8 mouse cellular contexts compared by ENCODE assay signal in the genomic region with DNA sequence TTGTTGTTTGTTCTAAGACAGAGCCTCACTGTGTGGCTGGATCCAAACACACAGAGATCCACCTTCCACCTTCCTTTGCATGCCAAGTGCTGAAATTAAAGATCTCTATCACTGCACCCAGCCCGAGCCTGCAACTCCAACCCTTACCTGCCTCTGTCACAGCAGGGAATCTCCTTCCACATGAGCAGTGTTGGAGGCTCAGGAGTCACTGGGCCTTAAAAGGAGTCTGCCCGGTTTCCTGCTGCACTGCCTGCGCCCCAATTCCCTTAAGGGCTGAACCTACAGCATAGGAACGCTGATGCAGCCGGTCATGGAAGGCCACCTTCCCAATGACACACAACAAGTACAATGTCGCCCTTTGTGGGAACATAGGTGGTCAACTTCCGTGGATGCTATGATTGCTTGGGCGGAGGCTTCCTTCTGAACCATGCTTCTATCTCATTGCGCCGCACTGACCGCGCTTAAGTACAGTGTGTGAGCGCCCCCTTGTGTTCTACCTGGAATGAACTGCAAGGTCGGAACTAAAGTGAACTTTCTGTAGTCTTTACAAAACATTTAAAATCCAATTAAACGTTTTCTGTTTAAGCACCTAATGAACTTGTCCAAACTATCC. TPM values are rescaled to one million over a fixed set of nuclear protein-coding genes. Genes with fewer than 3 reads are reported as not detected.
DNase-seq lines count a peak whose midpoint lies in the region; ATAC-seq lines count a peak whose summit lies in the region.

No protein-coding gene starts in this region.

- H3K4me3 ChIP-seq in hindbrain, embryonic 15.5 days: peak overlapping the region; percentile 29

- DNase-seq in T-cell, adult 2 months (ENCODE audit: low spot score): peak; percentile 60
- peak; percentile 87 to 90 for DNase-seq in cerebellum, postnatal 14 days
- peak; percentile 77 to 82 for DNase-seq in frontal cortex, postnatal 36 days (ENCODE audit: low spot score in 2 of 2)
- peak; percentile 53 to 89 for DNase-seq in layer of hippocampus, postnatal 25 days (ENCODE audit: extremely low spot score in 1 of 2, low spot score in 1 of 2)
- peak; percentile 84 to 90 for DNase-seq in right cerebral cortex, adult 2 months (ENCODE audit: low spot score in 2 of 2)
- peak; percentile 79 for DNase-seq in urinary bladder, postnatal 25 days (ENCODE audit: low spot score)

- H3K27me3 ChIP-seq in hindbrain, embryonic 15.5 days: 0 out of 2 replicates have a peak, but pooled peaks cover 2% of the 10 kb centered on the region

- peak; percentile 69 for ATAC-seq in hindbrain, embryonic 15.5 days (ENCODE audit: low FRiP score, low read depth)
- ATAC-seq in megakaryocyte, adult 5-6 weeks (ENCODE audit: poor library complexity, severe bottlenecking): peak; percentile 83

- no peaks in the 10 kb centered on the region for H3K9me3 ChIP-seq in hindbrain, embryonic 15.5 days

- peak overlapping the region; percentile 39 for H3K9ac ChIP-seq in hindbrain, embryonic 15.5 days

- H3K4me1 ChIP-seq in hindbrain, embryonic 15.5 days (replicated peaks): peaks cover 5% of the 10 kb centered on the region

- 6% methylated on average over 15 of the region's 15 CpGs for WGBS in hindbrain, embryonic 15.5 days

- no peak overlapping the region for H3K27ac ChIP-seq in hindbrain, embryonic 15.5 days (replicated peaks)

- H3K4me2 ChIP-seq in hindbrain, embryonic 15.5 days: peak overlapping the region; percentile 52

- no peaks in the 10 kb centered on the region for H3K36me3 ChIP-seq in hindbrain, embryonic 15.5 days

RNA-seq across cellular contexts. Expression of gene St14, which starts 49.5 kb away (rescaled TPM):
- polyA plus RNA-seq in hindbrain, embryonic 15.5 days (2015; fragmentation: Nextera tagmentation; extraction: Ambion mirVana): 0.62 and 0.91 TPM in 2 replicates
- total RNA-seq in layer of hippocampus, postnatal 25 days (2021): 1 to 10 TPM in 1 of 2 experiments, under 1 TPM in 1; 0.54 to 1.1 TPM
- 1.4 and 4.3 TPM in 2 replicates for total RNA-seq in megakaryocyte, adult 5-6 weeks (2015)
- 3.9 and 5.6 TPM in 2 replicates for total RNA-seq in megakaryocyte, adult 5-6 weeks (2017)

RNA-seq across cellular contexts. Expression of gene Zbtb44, which starts 51.7 kb away (rescaled TPM):
- 4.4 and 4.6 TPM in 2 replicates for polyA plus RNA-seq in hindbrain, embryonic 15.5 days (2015; fragmentation: Nextera tagmentation; extraction: Ambion mirVana)
- total RNA-seq in layer of hippocampus, postnatal 25 days (2021): 10 to 100 TPM; 39.5 to 39.6 TPM
- 38.3 and 45.9 TPM in 2 replicates for total RNA-seq in megakaryocyte, adult 5-6 weeks (2015)
- 25.0 TPM in 2 replicates for total RNA-seq in megakaryocyte, adult 5-6 weeks (2017)
